Mouse (Mus musculus) embryonic stem cell, embryonic (primary cell): ENCODE data around the gene Ptpa.

Experiments used
- CTCF ChIA-PET, 4 experiments: fragments of 300-600 bp in 2 of 4; fragments of 350-600 bp in 2 of 4; sonication (Branson Sonifier 250); formaldehyde crosslinking; loops; one replicate each; lab custom pipeline; 2022; ENCODE audit warnings: inconsistent platforms in 2 of 4; lab: Charles Lee
- POLR2A ChIA-PET, 4 experiments: fragments of 300-600 bp in 2 of 4; fragments of 350-600 bp in 2 of 4; sonication (Branson Sonifier 250); formaldehyde crosslinking; loops; one replicate each; lab custom pipeline; 2022; ENCODE audit warnings: antibody characterized with exemption in 4 of 4, inconsistent platforms in 1 of 4; lab: Charles Lee

Ptpa gene

GRCm38 (mm10) chr2:30415936-30416648 is at the start of gene Ptpa:
Ptpa (plus strand) TSS chr2:30416039.
- CTCF ChIA-PET, result interaction anchor here (0.5 to 1.1 kb wide), 6 partner anchors 16 to 1499 kb away, joined by 3 to 7 read pairs (median 4); partner anchors contain the start of gene Miga2 (in 1 of the 4)
- POLR2A ChIA-PET, result interaction anchor here in 3 of 4 experiments (0.6 to 8.2 kb wide), 50 partner anchors 8 to 505 kb away, joined by 3 to 61 read pairs (median 5); partner anchors contain the start of genes Dolpp1 (in 3 of the 3), Miga2 (in 3 of the 3), Ntmt1 (in 3 of the 3) and Ier5l (in 2 of the 3)

- CTCF ChIA-PET, result interaction anchor here in 1 of 4 experiments (0.8 kb wide), 1 partner anchor 178 kb away, joined by 3 read pairs; no protein-coding TSS in a partner anchor
- POLR2A ChIA-PET, result interaction anchor here in 1 of 4 experiments (1.4 to 1.7 kb wide), 2 partner anchors 11 to 24 kb away, joined by 4 to 6 read pairs; no protein-coding TSS in a partner anchor
Measured at GRCm38 (mm10) chr2:30366203-30366602, 49.6 kb upstream of the Ptpa start.

GRCm38 (mm10) chr2:30371544-30371943 is 44.3 kb upstream of the Ptpa start:
- POLR2A ChIA-PET, result interaction anchor here in 2 of 4 experiments (0.6 to 1.8 kb wide), 4 partner anchors 14 to 43 kb away, joined by 3 to 4 read pairs (median 4); partner anchors contain the start of gene Crat (in 1 of the 2)
- CTCF ChIA-PET, result interaction anchor here in 1 of 4 experiments (0.7 kb wide), 1 partner anchor 15 kb away, joined by 5 read pairs; no protein-coding TSS in a partner anchor

- POLR2A ChIA-PET, result interaction anchor here in 3 of 4 experiments (0.6 to 3.5 kb wide), 8 partner anchors 8 to 290 kb away, joined by 3 to 15 read pairs (median 3); partner anchors contain the start of genes Crat (in 1 of the 3), Dolpp1 (in 1 of the 3) and Miga2 (in 1 of the 3)
- CTCF ChIA-PET, result no interaction called here
Measured at GRCm38 (mm10) chr2:30372726-30373125, 43.1 kb upstream of the Ptpa start.

GRCm38 (mm10) chr2:30375893-30376292 is 39.9 kb upstream of the Ptpa start:
- ChIA-PET CTCF (interaction anchor here in 1 of 4 experiments (0.5 kb wide), 1 partner anchor 15 kb away, joined by 7 read pairs; no protein-coding TSS in a partner anchor), POLR2A (interaction anchor here in 3 of 4 experiments (0.7 to 2.9 kb wide), 8 partner anchors 8 to 40 kb away, joined by 3 to 17 read pairs (median 4); partner anchors contain the start of genes Crat (in 1 of the 3), Dolpp1 (in 1 of the 3), Miga2 (in 1 of the 3) and Ptpa (in 1 of the 3))

- CTCF ChIA-PET, result interaction anchor here in 1 of 4 experiments (1.5 kb wide), 1 partner anchor 58 kb away, joined by 5 read pairs; no protein-coding TSS in a partner anchor
- POLR2A ChIA-PET, result interaction anchor here in 1 of 4 experiments (1.1 to 1.4 kb wide), 2 partner anchors 10 kb away, joined by 3 to 4 read pairs; no protein-coding TSS in a partner anchor
Measured at GRCm38 (mm10) chr2:30377721-30378120, 38.1 kb upstream of the Ptpa start.

- ChIA-PET CTCF (interaction anchor here in 1 of 4 experiments (1.2 kb wide), 1 partner anchor 15 kb away, joined by 4 read pairs; the partner anchor contains the start of gene Miga2), POLR2A (interaction anchor here in 2 of 4 experiments (0.8 to 1.5 kb wide), 4 partner anchors 10 to 33 kb away, joined by 3 read pairs; no protein-coding TSS in a partner anchor)
Measured at GRCm38 (mm10) chr2:30379307-30379706, 36.5 kb upstream of the Ptpa start.

GRCm38 (mm10) chr2:30380564-30381376 is 35.1 kb upstream of the Ptpa start:
- CTCF ChIA-PET, result interaction anchor here in 1 of 4 experiments (0.8 kb wide), 1 partner anchor 54 kb away, joined by 3 read pairs; no protein-coding TSS in a partner anchor
- POLR2A ChIA-PET, result interaction anchor here in 2 of 4 experiments (0.8 to 1.7 kb wide), 7 partner anchors 10 to 71 kb away, joined by 3 to 7 read pairs (median 3); no protein-coding TSS in a partner anchor

GRCm38 (mm10) chr2:30381377-30381725 is 34.5 kb upstream of the Ptpa start:
- ChIA-PET CTCF (interaction anchor here in 1 of 4 experiments (0.8 kb wide), 1 partner anchor 54 kb away, joined by 3 read pairs; no protein-coding TSS in a partner anchor), POLR2A (interaction anchor here in 2 of 4 experiments (0.7 to 2.1 kb wide), 11 partner anchors 9 to 234 kb away, joined by 3 to 7 read pairs (median 3); partner anchors contain the start of gene Miga2 (in 1 of the 2))

- CTCF ChIA-PET, result interaction anchor here in 1 of 4 experiments (1.2 kb wide), 1 partner anchor 16 kb away, joined by 3 read pairs; no protein-coding TSS in a partner anchor
- POLR2A ChIA-PET, result interaction anchor here in 3 of 4 experiments (1.0 to 2.9 kb wide), 12 partner anchors 7 to 197 kb away, joined by 3 to 15 read pairs (median 5); partner anchors contain the start of genes Crat (in 1 of the 3), Dolpp1 (in 1 of the 3), Miga2 (in 1 of the 3) and Ptpa (in 1 of the 3)
Measured at GRCm38 (mm10) chr2:30384814-30385213, 31.0 kb upstream of the Ptpa start.

GRCm38 (mm10) chr2:30385591-30385990 is 30.2 kb upstream of the Ptpa start:
- ChIA-PET CTCF (no interaction called here), POLR2A (interaction anchor here in 2 of 4 experiments (0.8 to 4.1 kb wide), 11 partner anchors 10 to 198 kb away, joined by 3 to 14 read pairs (median 4); partner anchors contain the start of genes Ptpa (in 2 of the 2), Crat (in 1 of the 2) and Miga2 (in 1 of the 2))

- POLR2A ChIA-PET, result interaction anchor here in 3 of 4 experiments (0.6 to 4.1 kb wide), 14 partner anchors 8 to 39 kb away, joined by 3 to 14 read pairs (median 4); partner anchors contain the start of gene Miga2 (in 2 of the 3)
- CTCF ChIA-PET, result interaction anchor here in 3 of 4 experiments (0.6 to 0.8 kb wide), 3 partner anchors 16 to 290 kb away, joined by 4 to 5 read pairs (median 5); no protein-coding TSS in a partner anchor
Measured at GRCm38 (mm10) chr2:30386913-30387312, 28.9 kb upstream of the Ptpa start.

- ChIA-PET CTCF (no interaction called here), POLR2A (interaction anchor here in 2 of 4 experiments (0.9 to 4.1 kb wide), 4 partner anchors 10 to 78 kb away, joined by 3 to 14 read pairs (median 3); partner anchors contain the start of gene Miga2 (in 1 of the 2))
Measured at GRCm38 (mm10) chr2:30389000-30389399, 26.8 kb upstream of the Ptpa start.

- POLR2A ChIA-PET, result interaction anchor here in 3 of 4 experiments (0.6 to 3.4 kb wide), 47 partner anchors 8 to 415 kb away, joined by 3 to 38 read pairs (median 4); partner anchors contain the start of genes Crat (in 3 of the 3), Ier5l (in 3 of the 3), Miga2 (in 3 of the 3) and Ptpa (in 3 of the 3)
Measured at GRCm38 (mm10) chr2:30392114-30392576, 23.7 kb upstream of the Ptpa start, which contains the start of gene Dolpp1. Dolpp1 (plus strand) TSS chr2:30392254.

GRCm38 (mm10) chr2:30392577-30393369 is 23.1 kb upstream of the Ptpa start:
- POLR2A ChIA-PET, result interaction anchor here in 3 of 4 experiments (0.8 to 3.4 kb wide), 38 partner anchors 8 to 415 kb away, joined by 3 to 38 read pairs (median 4); partner anchors contain the start of genes Miga2 (in 3 of the 3), Crat (in 2 of the 3), Ier5l (in 2 of the 3) and Ptpa (in 2 of the 3)
- CTCF ChIA-PET, result interaction anchor here in 3 of 4 experiments (0.6 to 1.2 kb wide), 6 partner anchors 10 to 341 kb away, joined by 4 to 7 read pairs (median 4); partner anchors contain the start of gene Miga2 (in 1 of the 3)

More at GRCm38 (mm10) chr2:30392114-30392576, 23.7 kb upstream of the Ptpa start, which contains the start of gene Dolpp1:
- CTCF ChIA-PET, result interaction anchor here in 3 of 4 experiments (0.6 to 1.2 kb wide), 9 partner anchors 10 to 292 kb away, joined by 3 to 7 read pairs (median 4); partner anchors contain the start of gene Miga2 (in 1 of the 3)
